Mouse (Mus musculus) limb, embryonic 14.5 days (tissue): ENCODE results near the gene Vsig2. TPM values are rescaled to one million over a fixed set of nuclear protein-coding genes. Genes with fewer than 3 reads are reported as not detected.

ENCODE experiments used
- ATAC-seq: fragments of 200-750 bp; cut with Nextera tagmentation; 2 replicates; pipeline ENCODE4 v1.8.0; 2017; ENCODE audit warnings: low read depth, moderate number of reproducible peaks, moderate TSS enrichment; ENCODE audit not compliant: low FRiP score
- DNase-seq: peaks from one replicate; pipeline ENCODE4 v3.0.0-alpha.2; 2015; ENCODE audit warnings: low spot score
- H3K27ac ChIP-seq: fragments of 300-500 bp; sonication (generic); replicated peaks from 2 replicates; pipeline ENCODE4 v1.5.1; 2014; ENCODE audit warnings: low read depth, mild to moderate bottlenecking, low read length, moderate library complexity, mixed read lengths
- H3K27me3 ChIP-seq: fragments of 300-500 bp; sonication (generic); 2 replicates; pipeline ENCODE4 v1.6.1; 2014; ENCODE audit warnings: low read length, mixed read lengths; ENCODE audit not compliant: control insufficient read depth, insufficient read depth
- H3K36me3 ChIP-seq: fragments of 300-500 bp; sonication (generic); 2 replicates; pipeline ENCODE4 v1.6.1; 2014; ENCODE audit warnings: mild to moderate bottlenecking, low read length, moderate library complexity, mixed read lengths; ENCODE audit not compliant: control insufficient read depth, insufficient read depth
- H3K4me1 ChIP-seq: fragments of 300-500 bp; sonication (generic); 2 replicates; pipeline ENCODE4 v1.6.1; 2014; ENCODE audit warnings: antibody characterized with exemption, low read length, mixed read lengths; ENCODE audit not compliant: control insufficient read depth, insufficient read depth
- H3K4me2 ChIP-seq: fragments of 300-500 bp; sonication (generic); replicated peaks from 2 replicates; pipeline ENCODE4 v1.6.1; 2014; ENCODE audit warnings: low read depth, mild to moderate bottlenecking, low read length, moderate library complexity; ENCODE audit not compliant: severe bottlenecking
- H3K4me3 ChIP-seq: fragments of 300-500 bp; sonication (generic); replicated peaks from 2 replicates; pipeline ENCODE4 v1.5.1; 2014; ENCODE audit warnings: low read length
- H3K9ac ChIP-seq: fragments of 300-500 bp; sonication (generic); 2 replicates; pipeline ENCODE4 v1.6.1; 2014; ENCODE audit warnings: mild to moderate bottlenecking, low read depth, low read length, moderate library complexity; ENCODE audit not compliant: severe bottlenecking
- H3K9me3 ChIP-seq: fragments of 300-500 bp; sonication (generic); 2 replicates; pipeline ENCODE4 v1.6.1; 2016; ENCODE audit warnings: low read length; ENCODE audit not compliant: control insufficient read depth
- POLR2A ChIP-seq: fragments of 200-500 bp; IDR thresholded peaks from 2 replicates; pipeline ENCODE4 v1.8.0; 2012; ENCODE audit warnings: inconsistent platforms, mild to moderate bottlenecking, moderate library complexity, borderline replicate concordance; ENCODE audit not compliant: insufficient read depth, insufficient read length; ENCODE audit errors: extremely low read depth
- WGBS: fragments of 180-500 bp; shearing (Covaris S2); extraction: QIAGEN DNeasy Blood & Tissue Kit; methylation state at CpG from one replicate; pipeline ENCODE4 v1.1.7; 2014; 5-methylcytosine and 5-hydroxymethylcytosine counted together
- polyA plus RNA-seq, 2 experiments: library from polyadenylated mRNA; depleted of rRNA in 1 of 2; stranded (reverse) in 1 of 2; unstranded in 1 of 2; fragments of >200 nt; fragmentation: Nextera tagmentation in 1 of 2; extraction: Ambion mirVana in 1 of 2; gene quantifications; 2 replicates each; pipeline versions ENCODE4 v1.2.1 to v1.2.3; 2012 to 2014

Gene Vsig2
- polyA plus RNA-seq, 2 experiments = 0.59 to 5.2 TPM

DNA sequence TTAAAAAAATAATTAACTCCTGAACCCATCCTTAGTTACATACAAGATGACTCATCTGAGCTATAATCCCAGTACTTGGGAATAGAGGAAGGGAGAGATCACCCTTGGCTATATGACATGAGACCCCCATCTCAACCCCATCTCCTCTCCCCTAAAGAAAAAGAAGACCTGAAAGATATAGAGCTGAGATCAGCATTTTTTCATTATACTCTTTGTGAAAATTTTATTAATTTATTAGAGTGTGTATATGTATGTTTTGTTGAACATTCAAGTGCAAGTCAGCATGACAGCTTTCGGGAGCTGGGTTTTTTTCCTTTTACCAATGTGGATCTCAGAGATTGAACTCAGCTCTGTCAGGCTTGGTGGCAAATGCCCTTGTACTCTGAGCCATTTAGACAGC, 37.9 kb upstream of the Vsig2 start:
- H3K4me1 ChIP-seq = no peaks in the 10 kb centered on the region
- 0 out of 2 replicates have a peak, but pooled peaks cover 3% of the 10 kb centered on the region for H3K36me3 ChIP-seq
- TF ChIP-seq POLR2A = no peak
- DNase-seq (no peak), ATAC-seq (no peak)
- H3K27me3 ChIP-seq = no peaks in the 10 kb centered on the region
- no peak overlapping the region for H3K4me2 ChIP-seq
- H3K4me3 ChIP-seq = no peak overlapping the region
- H3K27ac ChIP-seq = no peak overlapping the region
- H3K9me3 ChIP-seq = no peaks in the 10 kb centered on the region
- no peak overlapping the region for H3K9ac ChIP-seq
- 96% methylated on average over 1 of the region's 1 CpGs for WGBS

DNA sequence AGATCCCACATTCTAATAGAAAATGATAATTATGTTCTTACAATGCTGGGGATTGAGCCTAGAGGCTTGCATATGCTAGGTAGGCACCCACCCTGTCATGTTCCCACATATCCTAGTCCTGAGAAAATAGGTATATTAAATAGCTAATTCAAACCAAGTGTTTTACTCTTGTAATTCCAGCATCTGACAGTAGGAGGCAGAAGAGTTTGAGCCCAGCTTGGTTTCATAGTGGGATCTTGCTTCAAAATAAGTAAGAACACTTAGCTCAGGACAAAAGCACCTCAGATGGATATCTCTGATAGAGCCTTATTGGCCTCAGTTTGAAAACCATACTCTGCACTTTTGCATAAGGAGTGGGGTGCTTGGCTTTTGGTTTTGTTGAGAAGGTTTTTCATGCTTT, 34.7 kb upstream of the Vsig2 start:
- H3K27me3 ChIP-seq = no peaks in the 10 kb centered on the region
- no peak overlapping the region for H3K27ac ChIP-seq
- 0 out of 2 replicates have a peak, but pooled peaks cover 3% of the 10 kb centered on the region for H3K36me3 ChIP-seq
- H3K4me2 ChIP-seq = no peak overlapping the region
- no peak overlapping the region for H3K9ac ChIP-seq
- DNase-seq (no peak), ATAC-seq (no peak)
- H3K4me1 ChIP-seq = no peaks in the 10 kb centered on the region
- no peak overlapping the region for H3K4me3 ChIP-seq
- no peaks in the 10 kb centered on the region for H3K9me3 ChIP-seq
- TF ChIP-seq POLR2A = no peak

DNA sequence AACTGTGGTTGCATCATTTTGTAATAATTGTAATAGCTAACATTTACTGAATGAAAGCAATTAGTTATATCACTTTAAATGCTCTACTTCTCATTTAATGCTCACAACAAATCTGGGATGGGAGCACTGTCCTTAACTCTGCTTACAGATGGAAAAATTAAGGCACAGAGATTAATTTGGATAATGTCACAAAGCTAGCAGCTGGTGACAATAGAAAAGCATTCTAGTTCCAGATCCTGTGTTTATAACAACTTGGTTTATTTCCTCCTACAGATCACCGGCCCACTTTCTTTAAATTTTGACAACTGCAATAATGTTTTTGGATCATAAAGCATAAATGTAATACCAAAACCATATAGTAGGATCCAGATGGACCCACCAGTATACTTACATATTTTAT, 33.0 kb upstream of the Vsig2 start:
- ATAC-seq (no peak), DNase-seq (no peak)
- no peaks in the 10 kb centered on the region for H3K36me3 ChIP-seq
- 88% methylated on average over 1 of the region's 1 CpGs for WGBS
- TF ChIP-seq POLR2A = no peak
- no peak overlapping the region for H3K9ac ChIP-seq
- H3K4me3 ChIP-seq = no peak overlapping the region
- no peaks in the 10 kb centered on the region for H3K27me3 ChIP-seq
- H3K4me1 ChIP-seq = no peaks in the 10 kb centered on the region
- H3K4me2 ChIP-seq = no peak overlapping the region
- H3K9me3 ChIP-seq = no peaks in the 10 kb centered on the region
- no peak overlapping the region for H3K27ac ChIP-seq

DNA sequence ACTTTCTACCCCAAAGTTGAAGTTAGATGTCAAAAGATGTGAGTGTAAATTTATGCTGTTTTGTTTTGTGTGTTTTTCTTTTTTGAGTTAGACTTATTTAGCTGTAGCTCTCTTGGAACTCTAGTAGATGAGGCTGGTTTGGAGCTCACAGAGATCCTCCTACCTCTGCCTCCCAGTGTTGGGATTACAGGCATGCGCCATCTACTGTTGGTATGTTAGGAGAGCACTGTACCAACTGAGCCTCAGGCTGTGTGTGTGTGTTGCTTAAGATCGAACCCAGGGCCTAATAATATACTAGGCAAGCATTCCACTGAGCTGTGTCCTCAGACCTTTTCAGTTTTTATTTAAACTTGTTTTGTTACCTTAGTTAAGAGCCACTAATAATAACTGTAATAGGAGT, 27.0 kb upstream of the Vsig2 start:
- no peaks in the 10 kb centered on the region for H3K9me3 ChIP-seq
- no peak overlapping the region for H3K27ac ChIP-seq
- no peak overlapping the region for H3K4me2 ChIP-seq
- H3K36me3 ChIP-seq = no peaks in the 10 kb centered on the region
- no peak for TF ChIP-seq POLR2A
- H3K4me1 ChIP-seq = no peaks in the 10 kb centered on the region
- H3K27me3 ChIP-seq = no peaks in the 10 kb centered on the region
- 94% methylated on average over 2 of the region's 2 CpGs for WGBS
- no peak overlapping the region for H3K4me3 ChIP-seq
- no peak for ATAC-seq
- DNase-seq = no peak
- H3K9ac ChIP-seq = no peak overlapping the region

DNA sequence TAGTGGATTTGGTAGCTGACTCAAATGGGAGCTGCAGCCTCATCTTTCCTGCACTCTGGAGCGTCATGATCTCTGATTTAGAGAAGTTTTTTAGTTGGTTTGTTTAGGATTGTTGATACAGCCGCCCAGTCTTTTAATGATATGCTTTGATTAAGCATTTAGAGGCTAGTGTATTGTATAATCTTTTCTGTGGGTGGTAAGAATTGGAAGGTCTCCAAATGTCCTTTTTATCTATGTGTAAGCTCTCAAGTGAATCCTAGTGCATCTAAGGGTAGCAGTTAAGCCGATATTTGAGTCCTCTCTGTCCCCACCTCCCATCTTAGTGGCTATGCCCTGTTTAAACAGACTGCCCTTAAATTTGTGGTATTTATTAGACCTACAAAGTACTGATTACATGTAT, 24.6 kb upstream of the Vsig2 start:
- no peaks in the 10 kb centered on the region for H3K4me1 ChIP-seq
- H3K9me3 ChIP-seq = no peaks in the 10 kb centered on the region
- H3K27me3 ChIP-seq = no peaks in the 10 kb centered on the region
- H3K9ac ChIP-seq = no peak overlapping the region
- no peak overlapping the region for H3K4me3 ChIP-seq
- H3K27ac ChIP-seq = no peak overlapping the region
- ATAC-seq = no peak
- no peak for TF ChIP-seq POLR2A
- 83% methylated on average over 3 of the region's 3 CpGs for WGBS
- H3K4me2 ChIP-seq = no peak overlapping the region
- DNase-seq = no peak
- H3K36me3 ChIP-seq = peaks cover 9% of the 10 kb centered on the region

DNA sequence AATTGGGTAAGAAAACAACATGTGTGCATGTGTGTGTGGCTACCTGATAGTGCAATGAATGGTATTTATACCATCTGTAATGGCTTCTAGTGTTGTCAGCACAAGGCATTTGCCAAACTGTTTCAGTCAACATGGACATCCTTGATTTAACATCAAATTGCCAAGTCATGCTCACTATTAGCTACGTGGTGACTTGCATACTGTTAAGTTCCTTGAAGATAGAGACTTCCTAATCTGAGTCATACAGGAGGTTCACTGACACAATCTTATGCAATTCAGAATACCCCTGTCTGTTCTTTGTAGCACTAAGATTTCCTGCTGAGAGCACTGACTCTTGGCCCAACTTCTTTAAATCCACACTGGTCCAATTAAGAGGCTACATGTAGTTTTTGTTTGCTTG, 21.6 kb upstream of the Vsig2 start:
- ATAC-seq (no peak), DNase-seq (no peak)
- H3K4me1 ChIP-seq = no peaks in the 10 kb centered on the region
- no peaks in the 10 kb centered on the region for H3K27me3 ChIP-seq
- H3K4me3 ChIP-seq = no peak overlapping the region
- H3K36me3 ChIP-seq = peaks cover 30% of the 10 kb centered on the region
- no peak overlapping the region for H3K4me2 ChIP-seq
- no peak overlapping the region for H3K27ac ChIP-seq
- 80% methylated on average over 1 of the region's 1 CpGs for WGBS
- no peak overlapping the region for H3K9ac ChIP-seq
- no peak for TF ChIP-seq POLR2A
- H3K9me3 ChIP-seq = no peaks in the 10 kb centered on the region
